In genomic region chr1:13834860-13835840, GRCm38 (mm10) we compare ENCODE assay signal across 15 mouse cellular contexts.
DNase-seq lines count a peak whose midpoint lies in the region; ATAC-seq and TF ChIP-seq lines count a peak whose summit lies in the region.
"Had no signal": no experiment of that assay in that cellular context is flagged by ENCODE, and none has a peak within 500 bp of the region (broad histone marks: within the 10 kb centered on the region; RNA-seq: fewer than 3 reads in every experiment).

No protein-coding gene starts in this region.

- H3K9ac ChIP-seq in CH12.LX (ENCODE audit: insufficient read depth, low read depth): no peak overlapping the region
- no peak overlapping the region for H3K9ac ChIP-seq in embryonic facial prominence, embryonic 14.5 days (ENCODE audit: low read depth, low read length)
- H3K9ac ChIP-seq in midbrain, embryonic 16.5 days (ENCODE audit: low read depth, low read length): no peak overlapping the region
- H3K9ac ChIP-seq: stomach, embryonic 15.5 days had no signal

- dilution Hi-C loops in CH12.LX (cut with MboI; ENCODE audit: extremely low pct_ligation_motif_present, extremely low pct_unique_long_range_greater_than_20kb, low sequenced_read_pairs): no loop called here

- no peaks in the 10 kb centered on the region for H3K79me2 ChIP-seq in CH12.LX (replicated peaks; ENCODE audit: control insufficient read depth, extremely low read depth, insufficient read depth, poor library complexity, severe bottlenecking)

- no peak for TF ChIP-seq RAD21 in CH12.LX (IDR thresholded peaks at IDR 0.05; ENCODE audit: low read depth, low read length)

- peak overlapping the region; percentile 37; the same call in 1 of the 2 replicates for H3K4me2 ChIP-seq in CH12.LX (ENCODE audit: insufficient read depth, low read depth, poor library complexity, severe bottlenecking)
- no peak overlapping the region for H3K4me2 ChIP-seq in embryonic facial prominence, embryonic 14.5 days (ENCODE audit: low read depth, low read length)
- 0 out of 2 replicates have a peak overlapping the region, but pooled peaks have one; percentile 14 for H3K4me2 ChIP-seq in midbrain, embryonic 16.5 days (ENCODE audit: low read length)
- H3K4me2 ChIP-seq: liver, embryonic 11.5 days; stomach, embryonic 15.5 days had no signal

- no peaks in the 10 kb centered on the region for H3K27me3 ChIP-seq in CH12.LX (replicated peaks)
- no peaks in the 10 kb centered on the region for H3K27me3 ChIP-seq in embryonic facial prominence, embryonic 14.5 days (replicated peaks; ENCODE audit: control insufficient read depth, insufficient read depth, low read length)
- H3K27me3 ChIP-seq in limb, embryonic 10.5 days (ENCODE audit: low read depth, poor library complexity, severe bottlenecking): peaks cover 56% of the 10 kb centered on the region
- H3K27me3 ChIP-seq in midbrain, embryonic 16.5 days (ENCODE audit: control insufficient read depth, insufficient read depth, low read depth, low read length): no peaks in the 10 kb centered on the region
- H3K27me3 ChIP-seq: stomach, embryonic 15.5 days had no signal

- no peaks in the 10 kb centered on the region for H3K9me3 ChIP-seq in CH12.LX (replicated peaks; ENCODE audit: low read length)
- H3K9me3 ChIP-seq in embryonic facial prominence, embryonic 14.5 days (ENCODE audit: control insufficient read depth, low read length): no peaks in the 10 kb centered on the region
- no peaks in the 10 kb centered on the region for H3K9me3 ChIP-seq in limb, embryonic 10.5 days (replicated peaks)
- no peaks in the 10 kb centered on the region for H3K9me3 ChIP-seq in midbrain, embryonic 16.5 days (replicated peaks; ENCODE audit: control insufficient read depth, low read length, poor library complexity, severe bottlenecking)
- H3K9me3 ChIP-seq: heart, embryonic 10.5 days; stomach, embryonic 15.5 days had no signal

- peak; percentile 57; the same call in 1 of the 2 replicates for ATAC-seq in embryonic facial prominence, embryonic 14.5 days (ENCODE audit: low read depth)
- peak; percentile 78 for ATAC-seq in midbrain, embryonic 16.5 days
- no peak for ATAC-seq in CD4-positive, CD25-positive, alpha-beta regulatory T cell, adult 4 months
- ATAC-seq in erythroblast, adult 5-6 weeks (replicated peaks; ENCODE audit: low FRiP score, poor library complexity, severe bottlenecking): no peak

- 42% methylated on average over 12 of the region's 12 CpGs for WGBS in embryonic facial prominence, embryonic 14.5 days
- WGBS in limb, embryonic 10.5 days: 62% methylated on average over 12 of the region's 12 CpGs
- 43% methylated on average over 12 of the region's 12 CpGs for WGBS in midbrain, embryonic 16.5 days

- no peak for TF ChIP-seq POLR2A in CH12.LX (IDR thresholded peaks at IDR 0.05; ENCODE audit: low read depth, low read length)

- peak; percentile 66 for DNase-seq in CH12.LX (ENCODE audit: extremely low read depth)
- peak; percentile 59 for DNase-seq in embryonic facial prominence, embryonic 14.5 days (ENCODE audit: low spot score)
- peak; percentile 63 for DNase-seq in limb, embryonic 10.5 days (ENCODE audit: low spot score)
- DNase-seq in cerebellum, adult 11 months: no peak
- no peak for DNase-seq in ovary, adult 18-20 months (ENCODE audit: low spot score)
- DNase-seq: adrenal gland, postnatal 10 days; layer of hippocampus, postnatal 36 days; lung, postnatal 4 days; right cerebral cortex, postnatal 25 days had no signal

- no peaks in the 10 kb centered on the region for H3K36me3 ChIP-seq in CH12.LX (replicated peaks in 1 of 2; ENCODE audit: control insufficient read depth in 1 of 2, insufficient read depth in 1 of 2, low read length in 1 of 2)
- H3K36me3 ChIP-seq in embryonic facial prominence, embryonic 14.5 days (ENCODE audit: control insufficient read depth, insufficient read depth, low read length): no peaks in the 10 kb centered on the region
- no peaks in the 10 kb centered on the region for H3K36me3 ChIP-seq in limb, embryonic 10.5 days
- no peaks in the 10 kb centered on the region for H3K36me3 ChIP-seq in midbrain, embryonic 16.5 days (ENCODE audit: control insufficient read depth, insufficient read depth, low read length)
- H3K36me3 ChIP-seq: heart, embryonic 10.5 days; stomach, embryonic 15.5 days had no signal

- peak; percentile 49 for TF ChIP-seq EP300 in CH12.LX (IDR thresholded peaks at IDR 0.05; ENCODE audit: low read length)

- H3K4me3 ChIP-seq in CH12.LX (replicated peaks in 1 of 3; ENCODE audit: low read depth in 2 of 3, low read length in 2 of 3, poor library complexity in 1 of 3): no peak overlapping the region
- no peak overlapping the region for H3K4me3 ChIP-seq in embryonic facial prominence, embryonic 14.5 days (ENCODE audit: low read depth, low read length)
- no peak overlapping the region for H3K4me3 ChIP-seq in limb, embryonic 10.5 days
- no peak overlapping the region for H3K4me3 ChIP-seq in midbrain, embryonic 16.5 days (ENCODE audit: low read depth, low read length)
- H3K4me3 ChIP-seq: heart, embryonic 10.5 days; stomach, embryonic 15.5 days had no signal

- no peak overlapping the region for H3K27ac ChIP-seq in CH12.LX (ENCODE audit: insufficient read depth, low read depth)
- no peak overlapping the region for H3K27ac ChIP-seq in embryonic facial prominence, embryonic 14.5 days (replicated peaks; ENCODE audit: low read depth, low read length)
- no peak overlapping the region for H3K27ac ChIP-seq in limb, embryonic 10.5 days
- H3K27ac ChIP-seq in midbrain, embryonic 16.5 days (ENCODE audit: low read length): no peak overlapping the region
- H3K27ac ChIP-seq: heart, embryonic 10.5 days; stomach, embryonic 15.5 days had no signal

- H3K4me1 ChIP-seq in CH12.LX (ENCODE audit: control insufficient read depth in 1 of 2, insufficient read depth in 2 of 2): peaks cover 5 to 14% of the 10 kb centered on the region in 2 experiments; a peak in 3 of 4 replicates
- H3K4me1 ChIP-seq in embryonic facial prominence, embryonic 14.5 days (ENCODE audit: control insufficient read depth, insufficient read depth, low read length): 0 out of 2 replicates have a peak, but pooled peaks cover 5% of the 10 kb centered on the region
- H3K4me1 ChIP-seq in limb, embryonic 10.5 days: peaks cover 23% of the 10 kb centered on the region
- no peaks in the 10 kb centered on the region for H3K4me1 ChIP-seq in midbrain, embryonic 16.5 days (ENCODE audit: control insufficient read depth, insufficient read depth, low read length)
- H3K4me1 ChIP-seq: heart, embryonic 10.5 days; stomach, embryonic 15.5 days had no signal

- in situ Hi-C loops in CH12.LX (cut with MboI; ENCODE audit: low pct_ligation_motif_present, low pct_unique_long_range_greater_than_20kb, low sequenced_read_pairs): no loop called here

- TF ChIP-seq CTCF in CH12.LX (conservative IDR thresholded peaks at IDR 0.05 in 1 of 2, IDR thresholded peaks at IDR 0.05 in 1 of 2; ENCODE audit: low read depth in 2 of 2, low read length in 2 of 2): no peak

TF ChIP-seq in CH12.LX, 34 proteins besides CTCF, POLR2A, EP300 and RAD21:
- TF ChIP-seq CHD1 (IDR thresholded peaks at IDR 0.05; ENCODE audit: low read depth, low read length) (no peak), BHLHE40 (IDR thresholded peaks at IDR 0.05; ENCODE audit: low read depth, low read length) (0 out of 2 replicates have a peak, but pooled peaks have one; percentile 33), ETS1 (conservative IDR thresholded peaks at IDR 0.05; ENCODE audit: low read depth, low read length) (peak; percentile 34; the same call in 1 of the 2 replicates)

Comparison
In these comparisons a context has a peak if more than half of its experiments do, and no peak if none do; other contexts are left out.
1. DNase-seq: peak in CH12.LX (single experiment), embryonic facial prominence, embryonic 14.5 days (single experiment) and limb, embryonic 10.5 days (single experiment); none in cerebellum, adult 11 months (single experiment) and ovary, adult 18-20 months (single experiment).
2. ATAC-seq: peak in embryonic facial prominence, embryonic 14.5 days (single experiment) and midbrain, embryonic 16.5 days (single experiment); none in CD4-positive, CD25-positive, alpha-beta regulatory T cell, adult 4 months (single experiment) and erythroblast, adult 5-6 weeks (single experiment).